Mouse (Mus musculus): ENCODE results near the gene Ttc39b. TPM values are rescaled to one million over a fixed set of nuclear protein-coding genes. Genes with fewer than 3 reads are reported as not detected.

Ttc39b gene
- polyA plus RNA-seq, 1 experiment, result 0.02 TPM

GRCm38 (mm10) chr4:83233181-83234123, 90.6 kb downstream of the Ttc39b start:
- no peak for TF ChIP-seq GATA1 (IDR thresholded peaks at IDR 0.05; ENCODE audit: low read length)

- TF ChIP-seq GATA1 (IDR thresholded peaks at IDR 0.05; ENCODE audit: low read length), result no peak
Measured at GRCm38 (mm10) chr4:83232315-83232880, 91.7 kb downstream of the Ttc39b start.

GRCm38 (mm10) chr4:83228664-83229283, 95.3 kb downstream of the Ttc39b start:
- no peak for TF ChIP-seq GATA1 (IDR thresholded peaks at IDR 0.05; ENCODE audit: low read length)

GRCm38 (mm10) chr4:83228073-83228472, 96.0 kb downstream of the Ttc39b start:
- no peak for TF ChIP-seq GATA1 (IDR thresholded peaks at IDR 0.05; ENCODE audit: low read length)

- TF ChIP-seq GATA1 (IDR thresholded peaks at IDR 0.05; ENCODE audit: low read length), result no peak
Measured at GRCm38 (mm10) chr4:83225633-83226360, 98.3 kb downstream of the Ttc39b start.

- no peak for TF ChIP-seq GATA1 (IDR thresholded peaks at IDR 0.05; ENCODE audit: low read length)
Measured at GRCm38 (mm10) chr4:83224242-83224641, 99.8 kb downstream of the Ttc39b start.

- no peak for TF ChIP-seq GATA1 (IDR thresholded peaks at IDR 0.05; ENCODE audit: low read length)
Measured at GRCm38 (mm10) chr4:83223197-83223596, 100.9 kb downstream of the Ttc39b start.

GRCm38 (mm10) chr4:83220761-83221557, 103.1 kb downstream of the Ttc39b start:
- no peak for TF ChIP-seq GATA1 (IDR thresholded peaks at IDR 0.05; ENCODE audit: low read length)

GRCm38 (mm10) chr4:83219253-83219652, 104.8 kb downstream of the Ttc39b start:
- no peak for TF ChIP-seq GATA1 (IDR thresholded peaks at IDR 0.05; ENCODE audit: low read length)

- no peak for TF ChIP-seq GATA1 (IDR thresholded peaks at IDR 0.05; ENCODE audit: low read length)
Measured at GRCm38 (mm10) chr4:83217128-83217527, 106.9 kb downstream of the Ttc39b start.

GRCm38 (mm10) chr4:83216381-83216780, 107.7 kb downstream of the Ttc39b start:
- TF ChIP-seq GATA1 (IDR thresholded peaks at IDR 0.05; ENCODE audit: low read length), result no peak

GRCm38 (mm10) chr4:83215776-83216175, 108.3 kb downstream of the Ttc39b start:
- TF ChIP-seq GATA1 (IDR thresholded peaks at IDR 0.05; ENCODE audit: low read length), result no peak

- TF ChIP-seq GATA1 (IDR thresholded peaks at IDR 0.05; ENCODE audit: low read length), result no peak
Measured at GRCm38 (mm10) chr4:83214822-83215558, 109.1 kb downstream of the Ttc39b start.

- TF ChIP-seq GATA1 (IDR thresholded peaks at IDR 0.05; ENCODE audit: low read length), result no peak
Measured at GRCm38 (mm10) chr4:83213752-83214151, 110.3 kb downstream of the Ttc39b start.
